Mouse (Mus musculus) ES-Bruce4 (cell line): ENCODE data around the gene Ifitm6.

ENCODE experiments used
- CTCF ChIP-seq: IDR thresholded peaks from one replicate; pipeline ENCODE4 v1.8.1; 2011; ENCODE audit warnings: low read depth, low read length
- EP300 ChIP-seq: IDR thresholded peaks from 2 replicates; pipeline ENCODE4 v1.6.1; 2011; ENCODE audit warnings: low read depth, low read length; ENCODE audit not compliant: insufficient read depth
- POLR2A ChIP-seq: IDR thresholded peaks from one replicate; pipeline ENCODE4 v1.8.1; 2011; ENCODE audit warnings: low read length; ENCODE audit not compliant: insufficient read depth

DNA sequence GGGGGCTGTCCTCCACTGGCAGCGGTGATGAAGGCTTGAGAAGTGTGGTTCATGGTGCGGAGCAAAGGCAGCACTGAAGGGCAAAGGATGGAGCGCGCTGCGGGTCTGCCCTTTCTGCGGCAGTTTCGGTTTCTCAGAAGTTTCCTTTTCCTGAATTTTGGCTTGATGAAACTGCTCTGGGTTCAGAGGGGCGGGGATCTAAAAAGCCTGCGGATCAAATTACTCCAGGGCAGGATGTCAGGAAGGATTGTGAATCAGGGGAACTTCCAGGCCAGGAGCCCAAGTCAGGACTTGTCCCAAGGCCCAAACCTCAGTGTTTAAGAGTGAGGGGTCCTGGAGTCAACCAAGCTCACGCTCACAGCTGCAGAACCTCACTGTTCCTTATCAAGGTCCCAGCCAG, 7.1 kb downstream of the Ifitm6 start, which contains the start of gene Ifitm3:
- no peak for TF ChIP-seq EP300
- no peak for TF ChIP-seq POLR2A
- TF ChIP-seq CTCF, result no peak
